Mouse (Mus musculus): ENCODE results near the gene Esyt2.

Gene Esyt2

DNA sequence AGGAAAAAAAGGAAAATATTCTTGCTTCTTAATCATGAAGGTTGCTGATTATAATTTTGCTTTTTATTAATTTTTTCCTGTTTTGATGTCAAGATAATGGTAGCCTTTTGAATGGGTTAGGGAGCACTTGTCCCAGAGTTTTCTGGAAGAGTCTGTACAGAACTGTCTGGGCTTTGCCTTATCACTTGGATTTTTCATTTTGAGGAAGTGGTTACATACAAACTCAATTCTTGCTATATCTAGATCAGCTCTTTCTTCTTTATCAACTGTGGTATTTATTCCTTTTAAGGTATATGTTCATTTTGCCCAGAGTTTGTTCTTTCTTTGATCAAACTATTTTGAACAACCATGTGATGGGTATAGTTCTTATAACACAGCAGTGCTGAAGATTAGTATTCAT lies 81.1 kb downstream of the Esyt2 start:
- DNase-seq (ENCODE audit: low spot score), result no peak

DNA sequence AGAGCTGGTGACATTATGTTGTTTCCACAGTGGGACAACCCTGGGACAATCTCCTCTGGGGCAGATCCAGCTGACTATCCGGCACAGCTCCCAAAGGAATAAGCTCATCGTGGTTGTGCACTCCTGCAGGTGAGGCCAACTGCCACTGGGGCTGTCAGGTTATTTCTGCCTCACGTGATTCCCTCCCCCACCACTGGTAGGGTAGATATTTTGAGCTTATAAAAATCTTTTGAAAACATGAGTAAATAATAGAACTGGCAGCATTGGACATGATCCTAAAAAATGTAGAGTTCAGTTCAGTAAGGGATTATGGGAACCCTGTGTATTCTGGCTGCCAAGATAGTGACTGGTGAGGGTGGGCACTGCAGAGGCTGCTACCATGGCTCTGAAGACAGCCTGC lies 85.9 kb downstream of the Esyt2 start:
- no peak for DNase-seq (ENCODE audit: low spot score)

DNA sequence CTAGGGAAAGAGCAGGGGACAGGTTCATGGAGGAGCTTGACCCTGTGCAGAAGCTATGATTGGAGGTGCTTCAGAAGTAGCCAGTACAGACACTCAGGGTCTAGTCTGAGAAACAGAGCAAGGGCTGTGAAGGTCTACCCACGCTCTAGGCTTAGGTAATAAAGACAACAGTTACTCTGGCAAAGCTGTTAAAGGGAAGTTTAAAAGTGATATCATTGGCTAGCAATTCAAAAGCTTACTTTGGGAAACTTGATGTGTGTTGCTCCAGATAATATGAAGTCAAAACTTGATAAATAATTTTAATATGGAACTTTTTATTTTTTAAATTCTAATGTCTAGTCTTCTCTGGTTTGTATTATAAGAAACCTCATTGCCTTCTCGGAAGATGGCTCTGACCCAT lies 86.3 kb downstream of the Esyt2 start:
- no peak for DNase-seq (ENCODE audit: low spot score)

DNA sequence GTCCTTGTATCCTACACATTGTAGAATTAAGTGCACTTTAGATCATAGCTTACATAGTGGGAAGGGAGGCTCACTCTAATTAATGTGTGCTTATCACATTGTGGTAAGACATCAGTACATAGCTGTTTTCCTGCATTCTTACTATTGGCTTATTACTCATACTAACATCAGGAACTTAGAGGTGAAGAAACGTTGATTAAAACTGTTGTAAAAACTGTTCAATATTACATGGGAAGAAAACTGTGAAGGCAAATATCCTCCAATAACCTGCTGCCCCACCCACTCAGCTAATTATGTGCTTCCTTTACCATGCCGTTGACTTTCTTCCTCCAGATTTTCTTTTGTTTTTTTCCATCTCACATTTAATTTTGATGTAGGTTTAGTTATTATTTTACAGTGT lies 87.9 kb downstream of the Esyt2 start:
- no peak for DNase-seq (ENCODE audit: low spot score)

DNA sequence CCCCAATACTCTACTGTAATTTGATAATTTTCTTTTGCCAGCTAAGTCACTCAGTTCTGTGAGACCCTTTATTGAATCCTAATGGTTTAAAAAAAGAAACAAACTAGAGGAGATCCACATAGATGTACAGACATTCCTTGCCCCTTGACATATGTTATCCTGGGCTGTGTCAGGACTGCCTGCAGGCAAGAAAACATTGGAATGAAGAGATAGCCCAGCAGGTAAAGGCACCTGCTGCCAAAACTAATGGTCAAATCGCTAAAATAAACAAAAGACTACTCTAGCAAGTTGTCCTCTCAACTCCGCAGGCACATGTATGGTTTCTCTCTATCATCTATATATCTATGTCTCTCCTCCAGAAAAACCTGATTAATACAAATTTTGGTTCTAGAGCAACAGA lies 102.1 kb downstream of the Esyt2 start:
- no peak for DNase-seq (ENCODE audit: low spot score)

DNA sequence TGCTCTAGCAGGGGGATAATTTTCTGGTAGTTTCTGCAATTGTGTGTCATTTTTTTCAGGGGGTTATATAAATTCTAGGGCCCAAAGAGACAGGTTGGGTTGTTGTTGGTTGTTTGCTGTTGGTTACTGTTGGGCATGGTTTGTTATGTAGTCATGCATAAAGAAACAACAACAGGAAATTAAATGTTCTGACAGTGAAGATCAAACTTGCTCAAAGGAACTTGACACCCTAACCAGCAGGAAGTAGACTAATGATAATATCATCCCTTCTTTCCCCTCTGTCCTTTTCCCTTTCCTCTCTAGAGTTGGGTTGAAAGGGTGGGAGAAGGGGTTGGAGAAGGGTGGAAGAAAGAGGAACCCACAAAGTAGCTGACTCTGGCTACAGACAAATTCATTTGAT lies 103.0 kb downstream of the Esyt2 start:
- no peak for DNase-seq (ENCODE audit: low spot score)

DNA sequence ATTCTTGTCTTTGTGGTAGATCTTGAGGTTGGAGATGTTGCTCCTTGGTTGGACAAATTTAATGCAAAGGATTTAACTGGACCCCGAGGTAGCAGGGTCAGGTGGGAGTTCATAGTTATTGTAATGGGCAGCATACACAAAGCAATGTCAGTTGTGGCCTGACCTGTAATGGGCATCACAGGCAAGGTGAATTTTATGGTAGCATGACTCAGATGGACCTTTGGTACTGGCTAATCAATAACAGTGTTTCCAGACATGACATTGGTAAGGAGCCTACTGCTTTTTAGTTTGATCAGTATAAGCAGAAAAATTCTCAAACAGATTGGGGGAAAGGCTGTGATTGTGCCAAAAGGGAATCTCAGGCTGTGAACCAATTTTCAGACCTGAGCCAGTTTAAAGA lies 105.8 kb downstream of the Esyt2 start:
- DNase-seq (ENCODE audit: low spot score), result no peak

DNA sequence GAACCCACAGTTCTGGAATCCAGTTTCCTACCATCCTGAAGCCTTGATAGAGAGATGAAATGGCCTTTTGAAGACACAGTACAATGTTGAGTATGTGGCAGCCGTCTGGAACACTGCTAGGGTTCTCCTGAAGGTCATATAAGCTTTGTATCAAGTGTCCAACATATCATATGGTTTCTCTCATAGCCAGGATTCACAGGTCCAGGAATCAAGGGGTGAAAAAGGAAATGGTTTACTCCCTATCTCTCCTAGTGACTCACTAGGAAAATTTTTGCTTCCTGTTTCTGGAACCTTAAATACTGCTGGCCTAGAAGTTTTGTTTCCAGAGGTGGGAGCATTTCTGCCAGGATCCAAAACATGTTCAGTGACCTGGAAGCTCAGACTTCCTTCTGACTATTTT lies 108.9 kb downstream of the Esyt2 start:
- no peak for DNase-seq (ENCODE audit: low spot score)

DNA sequence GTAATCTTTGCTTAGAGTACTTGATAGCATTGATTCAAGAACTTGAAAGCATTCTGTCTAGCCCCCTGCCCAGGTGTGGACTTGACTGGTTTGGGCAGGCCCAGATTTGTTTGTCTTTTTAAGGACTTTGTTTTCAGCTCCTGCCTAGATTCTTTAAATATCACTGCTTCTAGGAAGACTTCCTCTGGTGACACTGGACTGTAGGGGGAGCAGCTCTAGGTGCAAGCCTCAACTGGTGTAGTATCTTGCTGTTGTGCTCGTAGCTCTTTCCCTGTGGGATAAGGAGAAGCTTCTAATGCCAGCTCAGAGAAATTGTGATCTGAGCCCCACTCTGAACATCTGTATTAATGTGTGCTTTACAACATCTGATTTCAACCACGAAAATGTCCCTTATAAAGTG lies 113.3 kb downstream of the Esyt2 start:
- DNase-seq (ENCODE audit: low spot score), result no peak

DNA sequence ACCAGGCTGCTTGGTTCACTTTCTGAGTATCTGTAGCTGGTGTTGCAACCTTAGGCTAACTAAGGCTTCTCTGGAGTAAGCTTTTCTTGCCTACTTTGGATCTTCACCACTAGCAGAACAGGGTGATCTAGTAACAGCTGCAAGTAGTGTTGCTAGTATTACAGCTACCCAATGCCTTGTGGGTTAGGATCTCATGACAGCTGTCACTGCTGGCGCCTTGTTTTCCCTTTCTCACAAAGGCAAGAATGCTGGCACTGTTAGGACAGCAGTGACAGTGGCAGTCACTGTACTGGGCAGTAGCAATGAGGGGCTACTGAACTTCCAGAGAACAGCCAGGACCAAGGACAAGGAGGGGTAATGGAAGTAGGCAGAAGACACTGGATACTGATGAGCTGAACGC lies 114.3 kb downstream of the Esyt2 start:
- no peak for DNase-seq (ENCODE audit: low spot score)

DNA sequence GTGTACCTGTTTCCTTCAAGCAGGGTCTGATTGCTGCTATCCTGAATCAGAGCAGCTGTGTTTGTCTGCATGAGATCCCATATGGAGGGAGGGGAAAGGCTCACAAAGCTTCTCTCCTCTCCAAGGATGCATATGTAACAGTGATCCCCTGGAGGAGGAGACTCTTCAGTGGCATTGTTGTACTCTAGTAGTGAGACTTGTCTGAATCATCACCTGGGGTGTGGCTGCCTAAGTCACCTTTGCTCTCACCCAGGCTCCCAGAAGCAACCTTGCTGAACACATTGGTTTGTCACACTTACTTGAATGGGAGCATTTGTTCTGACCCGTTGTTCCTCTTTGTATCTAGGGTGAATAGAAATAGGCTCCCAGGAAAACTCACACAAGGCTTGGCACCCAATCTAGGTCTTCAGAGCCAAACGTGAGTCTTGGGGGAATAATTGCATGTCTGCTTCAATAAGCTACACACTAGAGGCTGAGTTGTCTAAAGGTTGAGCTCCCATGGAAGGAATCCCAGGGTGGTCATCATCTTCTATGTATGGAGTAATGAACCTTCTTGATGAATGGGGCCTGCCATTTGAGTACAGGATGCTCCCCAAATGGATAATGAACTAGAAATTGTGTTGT lies 115.2 kb downstream of the Esyt2 start:
- no peak for DNase-seq (ENCODE audit: low spot score)

DNA sequence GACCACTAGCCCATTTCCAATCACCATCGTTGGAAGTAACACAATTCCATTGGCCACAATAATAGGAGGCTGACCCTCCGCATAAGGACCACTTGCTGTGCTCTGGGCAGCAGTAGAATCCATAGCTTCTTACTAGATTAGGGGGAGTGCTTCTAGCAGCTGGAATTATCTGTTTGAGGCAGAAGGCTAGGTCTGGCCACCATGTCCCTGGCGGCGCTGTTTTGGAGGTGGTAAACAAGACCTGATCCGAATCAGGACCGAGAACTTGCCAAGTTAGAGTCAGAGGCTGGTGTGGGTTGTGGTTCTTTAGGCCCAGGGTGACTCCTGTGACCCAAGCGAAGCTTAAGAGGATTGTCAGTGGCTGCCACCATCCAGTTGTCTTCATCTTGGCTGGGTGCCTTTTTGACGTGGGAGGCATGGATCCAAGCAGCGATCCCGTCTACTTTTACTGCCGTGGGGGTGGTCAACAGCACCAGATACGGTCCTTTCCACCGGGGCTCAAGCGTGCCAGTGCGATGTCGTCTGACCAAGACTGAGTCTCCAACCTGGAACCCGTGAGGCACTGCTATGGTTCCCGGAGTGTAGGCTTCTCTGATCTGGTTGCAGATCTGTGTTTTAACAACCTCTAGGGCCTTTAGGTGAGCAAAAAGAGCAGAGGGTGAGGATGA lies 123.2 kb downstream of the Esyt2 start:
- DNase-seq (ENCODE audit: low spot score), result peak; percentile 5

DNA sequence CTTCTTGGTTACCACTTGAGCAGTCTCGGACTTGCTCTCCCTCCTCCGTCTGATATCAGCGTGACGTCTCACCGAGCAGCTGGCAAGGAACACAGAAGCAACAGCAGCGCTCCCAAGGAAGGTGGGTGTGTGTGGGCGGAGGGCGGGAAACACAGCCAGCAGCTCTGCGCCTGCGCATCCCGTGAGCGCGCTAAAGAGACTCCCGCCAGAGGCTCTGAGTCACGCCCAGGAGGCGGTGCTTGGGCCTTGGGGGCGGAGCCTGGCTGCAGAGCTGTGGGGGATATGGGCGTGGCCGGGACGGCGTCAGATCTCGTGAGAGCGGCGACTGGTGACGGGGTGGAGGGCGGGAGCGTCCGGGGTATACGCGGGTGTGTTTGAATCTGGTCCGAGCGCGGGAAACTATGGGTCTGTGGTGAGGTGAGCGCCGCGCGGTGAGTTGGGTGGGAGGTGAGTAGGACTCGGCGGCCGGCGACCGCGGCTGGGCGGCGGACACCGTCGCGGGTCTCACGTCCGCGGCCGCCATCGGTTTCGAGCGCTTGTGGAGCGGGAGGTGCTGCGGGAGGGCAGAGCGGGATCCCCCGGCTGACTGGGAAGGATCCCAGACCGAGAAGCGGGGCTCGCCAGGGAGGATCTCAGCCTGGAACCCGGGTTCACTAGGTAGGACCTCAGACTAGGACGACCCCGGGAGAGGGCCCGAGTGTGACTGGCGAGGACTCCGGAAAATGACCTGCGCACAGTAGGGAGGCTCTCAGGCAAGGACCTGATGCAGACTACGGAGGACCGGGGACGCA lies 124.2 kb downstream of the Esyt2 start, which contains the start of gene Ncapg2:
TSS of gene Ncapg2 (plus strand) at position 358 of the 791 bp plus-strand sequence.
- peak; percentile 99 for DNase-seq (ENCODE audit: low spot score)

DNA sequence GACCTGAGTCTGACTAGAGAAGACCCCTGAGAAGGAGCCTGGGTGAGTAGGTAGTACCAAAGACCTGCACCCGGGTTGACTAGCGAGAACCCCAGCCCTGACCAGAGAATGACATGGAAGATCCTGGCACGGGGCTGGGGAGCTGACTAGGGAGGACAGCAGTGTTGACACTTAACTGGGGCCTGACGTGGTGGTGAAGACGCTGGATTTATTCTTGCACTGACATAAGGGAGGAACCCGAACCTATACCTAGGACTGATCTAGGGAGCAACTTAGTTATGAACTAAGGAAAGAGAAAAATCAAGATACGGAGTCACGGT lies 124.8 kb downstream of the Esyt2 start:
- no peak for DNase-seq (ENCODE audit: low spot score)

DNA sequence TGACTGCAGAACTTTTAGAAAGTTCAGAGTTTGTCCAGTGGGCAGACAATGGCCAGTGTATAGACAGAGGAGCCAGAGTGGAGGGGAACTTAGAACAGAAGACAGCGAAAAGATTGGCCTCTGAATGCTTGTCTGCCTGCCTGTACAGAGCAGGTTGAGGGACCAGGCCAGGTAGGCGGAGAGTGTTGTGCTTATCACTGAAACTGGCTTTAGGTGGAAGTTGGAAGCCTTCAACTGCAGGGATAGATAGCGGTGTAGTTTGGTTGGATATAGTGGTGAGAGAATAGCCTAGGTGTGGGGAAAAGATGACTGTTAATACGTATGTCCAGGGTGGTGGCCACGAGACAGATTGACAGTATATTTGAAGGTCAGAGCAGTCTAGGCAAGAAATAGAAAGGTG lies 126.9 kb downstream of the Esyt2 start:
- no peak for DNase-seq (ENCODE audit: low spot score)

DNA sequence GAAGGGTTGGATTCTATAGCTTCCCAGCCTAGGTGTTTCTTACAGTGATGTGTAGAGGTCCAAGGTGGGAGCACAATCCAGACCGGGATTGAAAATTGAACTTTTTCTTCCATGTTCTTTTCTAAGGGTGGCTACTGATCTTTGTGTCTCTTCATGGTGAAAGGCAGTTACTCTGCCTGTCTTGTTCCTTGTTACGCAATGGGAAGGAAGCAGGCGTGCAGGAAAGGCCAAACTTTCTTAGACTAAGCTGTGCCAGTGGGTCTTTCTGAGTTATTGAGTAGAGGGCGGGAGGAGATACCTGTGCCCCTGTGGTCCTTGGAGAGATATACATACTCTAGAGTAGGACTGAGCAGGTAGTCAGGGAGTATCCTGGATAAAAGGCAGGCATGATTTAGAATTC lies 133.9 kb downstream of the Esyt2 start:
- DNase-seq (ENCODE audit: low spot score), result no peak

DNA sequence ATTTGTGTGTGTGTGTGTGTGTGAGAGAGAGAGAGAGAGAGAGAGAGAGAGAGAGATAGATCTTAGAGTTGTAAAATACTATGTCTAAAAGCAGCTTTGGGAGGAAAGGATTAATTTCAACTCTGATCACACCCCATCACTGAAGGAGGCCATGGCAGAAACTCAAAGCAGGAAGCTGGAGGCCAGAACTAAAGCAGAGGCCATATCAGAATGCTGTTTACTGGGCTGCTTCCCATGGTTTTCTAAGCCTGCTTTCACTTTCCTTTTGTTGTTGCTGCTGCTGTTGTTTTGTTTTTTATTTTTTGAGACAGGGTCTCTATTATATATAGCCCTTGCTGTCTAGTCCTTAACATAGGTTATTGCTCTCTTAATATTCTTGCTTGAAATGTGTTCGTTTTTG lies 135.5 kb downstream of the Esyt2 start:
- no peak for DNase-seq (ENCODE audit: low spot score)

DNA sequence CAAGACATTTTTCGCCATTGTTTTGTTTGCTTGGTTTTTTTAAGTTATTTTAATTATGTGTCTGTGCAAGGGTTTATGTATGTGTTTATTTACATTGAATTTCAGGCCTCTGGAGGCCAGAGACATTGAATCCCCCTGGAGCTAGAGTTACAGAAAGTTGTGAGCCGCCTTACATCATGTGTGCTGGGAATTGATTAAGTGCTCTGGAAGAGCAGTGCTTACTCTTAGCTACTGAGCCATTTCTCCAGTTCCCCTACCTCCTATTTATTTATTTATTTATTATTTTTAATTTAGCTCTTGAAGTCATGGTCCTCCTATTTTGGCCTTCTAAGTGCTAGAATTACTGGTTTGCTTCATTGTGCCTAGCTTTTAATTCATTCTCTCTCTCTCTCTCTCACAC lies 140.7 kb downstream of the Esyt2 start:
- no peak for DNase-seq (ENCODE audit: low spot score)

DNA sequence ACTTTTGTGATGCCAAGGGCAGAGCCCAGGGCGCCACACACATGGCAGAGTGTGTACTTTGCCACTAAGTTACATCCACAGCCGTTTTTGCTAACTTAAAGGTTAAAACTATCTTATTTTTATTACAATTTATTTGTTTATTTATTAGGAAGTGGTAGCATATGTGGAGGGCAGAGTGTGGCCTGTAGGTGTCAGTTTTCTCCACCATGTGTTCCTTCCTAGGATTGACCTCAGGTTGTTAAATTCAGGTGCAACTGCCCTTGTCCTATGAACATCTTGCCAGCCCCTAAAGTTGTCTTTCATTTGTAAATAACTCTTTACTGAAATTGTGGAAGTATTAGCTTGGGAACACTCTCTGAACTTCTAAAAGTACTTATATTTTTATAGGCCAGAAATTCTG lies 144.4 kb downstream of the Esyt2 start:
- no peak for DNase-seq (ENCODE audit: low spot score)

DNA sequence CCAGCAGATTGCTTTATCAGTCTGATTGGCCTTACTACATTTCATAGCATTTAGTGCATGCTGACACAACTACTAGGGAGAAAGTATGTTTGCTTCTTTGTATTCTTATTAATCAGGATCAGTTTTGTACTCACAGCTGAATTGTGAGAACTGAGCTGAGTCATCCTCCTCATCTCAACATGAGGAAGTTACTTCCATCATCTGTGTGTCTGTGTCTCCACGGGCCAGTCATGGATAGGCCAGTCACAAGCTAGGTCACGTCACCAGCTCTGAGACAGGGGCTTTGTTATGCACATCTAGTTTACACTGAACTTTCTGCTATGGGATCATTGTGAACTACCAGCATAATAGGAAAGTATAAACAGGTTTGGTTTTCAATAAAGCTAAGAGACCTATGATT lies 152.7 kb downstream of the Esyt2 start:
- no peak for DNase-seq (ENCODE audit: low spot score)

DNA sequence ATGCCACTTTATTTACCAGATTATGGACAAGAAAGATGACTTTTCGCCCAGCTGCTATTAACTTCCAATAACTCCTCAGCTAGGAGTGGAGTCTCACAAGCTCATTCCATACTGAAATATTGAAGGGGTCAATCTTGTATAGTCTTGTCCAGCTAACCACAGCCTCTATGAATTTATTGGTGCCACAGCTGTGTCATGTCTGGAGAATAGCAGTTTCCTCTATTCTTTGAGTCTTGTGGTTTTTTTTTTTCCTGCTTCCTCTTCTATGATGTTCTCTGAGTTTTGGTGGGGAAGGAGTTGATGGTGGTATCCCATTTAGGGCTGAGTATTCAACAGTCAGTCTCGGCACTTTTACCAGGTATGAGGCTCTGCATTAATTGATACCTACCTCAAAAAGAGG lies 154.2 kb downstream of the Esyt2 start:
- no peak for DNase-seq (ENCODE audit: low spot score)

DNA sequence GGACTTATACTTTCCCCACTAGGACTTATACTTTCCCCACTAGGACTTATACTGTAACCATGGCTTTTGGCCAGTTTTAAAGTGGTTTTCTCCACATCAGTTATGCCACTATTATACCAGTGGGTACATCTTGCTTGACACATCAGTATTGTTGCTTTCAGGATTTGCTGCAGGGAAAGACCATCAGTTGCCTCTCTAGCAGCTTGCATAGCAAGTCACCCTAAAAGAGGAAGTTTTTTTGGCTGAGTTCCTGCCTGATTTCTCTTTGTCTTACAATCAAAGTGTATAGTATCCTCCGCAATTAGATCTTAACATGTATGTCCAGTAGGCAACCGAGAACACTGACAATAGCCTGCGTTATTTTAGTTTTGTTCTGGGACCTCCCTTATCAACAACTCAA lies 155.1 kb downstream of the Esyt2 start:
- no peak for DNase-seq (ENCODE audit: low spot score)

DNA sequence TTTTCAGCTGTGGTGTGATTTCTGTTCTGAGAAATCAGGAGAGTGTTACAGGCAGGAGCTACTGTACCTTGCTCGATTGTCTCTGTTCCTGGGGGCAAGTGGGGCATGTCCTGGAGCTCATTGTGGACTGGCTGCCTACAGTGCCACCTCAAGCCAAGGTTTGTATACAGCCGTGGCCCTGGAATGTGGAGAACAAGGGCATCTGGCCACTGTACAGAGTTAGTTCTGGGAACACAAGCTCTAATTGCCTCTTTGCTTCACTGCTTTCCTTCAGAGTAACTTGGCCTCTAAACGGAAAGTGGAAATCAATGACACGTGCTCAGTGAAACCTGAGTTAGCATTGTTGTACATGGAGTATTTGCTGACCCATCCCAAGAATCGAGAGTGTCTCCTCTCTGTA lies 157.6 kb downstream of the Esyt2 start:
- DNase-seq (ENCODE audit: low spot score), result peak; percentile 9
